In genomic region chr11:50292190-50292855, GRCm38 (mm10) we compare ENCODE assay signal across 8 mouse cellular contexts. TPM values are rescaled to one million over a fixed set of nuclear protein-coding genes. Genes with fewer than 3 reads are reported as not detected.
DNase-seq lines count a peak whose midpoint lies in the region; ATAC-seq and TF ChIP-seq lines count a peak whose summit lies in the region.

Maml1 (minus strand) TSS chr11:50292311.

- TF ChIP-seq POLR2A in bone marrow, adult 2 months (IDR thresholded peaks at IDR 0.05; ENCODE audit: borderline replicate concordance, control insufficient read depth, low read depth, low read length) = peak; percentile 78
- 0 out of 2 replicates have a peak, but pooled peaks have one; percentile 73 for TF ChIP-seq POLR2A in limb, embryonic 14.5 days (IDR thresholded peaks at IDR 0.05; ENCODE audit: borderline replicate concordance, extremely low read depth, insufficient read depth, insufficient read length)

- under 1% methylated on average over 45 of the region's 45 CpGs for WGBS in bone marrow, adult 2 months
- under 1% methylated on average over 43 of the region's 45 CpGs for WGBS in embryonic facial prominence, embryonic 15.5 days
- WGBS in limb, embryonic 14.5 days = under 1% methylated on average over 38 of the region's 45 CpGs
- WGBS in midbrain, postnatal 0 days = under 1% methylated on average over 44 of the region's 45 CpGs

- H3K9ac ChIP-seq in embryonic facial prominence, embryonic 15.5 days = peak within 1 kb of the TSS; percentile 98
- peak within 1 kb of the TSS; percentile 100 for H3K9ac ChIP-seq in limb, embryonic 14.5 days (ENCODE audit: low read depth, low read length, severe bottlenecking)
- H3K9ac ChIP-seq in midbrain, postnatal 0 days (replicated peaks; ENCODE audit: low read length, poor library complexity, severe bottlenecking) = peak within 1 kb of the TSS; percentile 99

- DNase-seq in 416B (ENCODE audit: low read depth) = peak; percentile 99
- peak; percentile 99 for DNase-seq in heart, adult 8-10 months (ENCODE audit: low spot score)
- DNase-seq in kidney, adult 9 months = peak; percentile 99
- peak; percentile 99 for DNase-seq in limb, embryonic 14.5 days (ENCODE audit: low spot score)
- DNase-seq in midbrain, postnatal 0 days (ENCODE audit: low spot score) = peak; percentile 99
- peak; percentile 89 to 91 for DNase-seq in spleen, postnatal 14 days (ENCODE audit: low spot score in 2 of 2)

- ATAC-seq in embryonic facial prominence, embryonic 15.5 days (ENCODE audit: insufficient number of reproducible peaks, low FRiP score, low TSS enrichment, low read depth) = peak; percentile 99
- peak; percentile 98 for ATAC-seq in limb, embryonic 14.5 days (ENCODE audit: low FRiP score, low read depth)
- ATAC-seq in midbrain, postnatal 0 days (ENCODE audit: low FRiP score) = peak; percentile 98

- no peak for TF ChIP-seq CTCF in bone marrow, adult 2 months (IDR thresholded peaks at IDR 0.05; ENCODE audit: control insufficient read depth, insufficient read depth, low read length)
- peak; percentile 31 for TF ChIP-seq CTCF in midbrain, postnatal 0 days (IDR thresholded peaks at IDR 0.05)

- no peaks in the 10 kb centered on the region for H3K9me3 ChIP-seq in embryonic facial prominence, embryonic 15.5 days (replicated peaks)
- H3K9me3 ChIP-seq in limb, embryonic 14.5 days (ENCODE audit: control insufficient read depth, low read length) = no peaks in the 10 kb centered on the region
- H3K9me3 ChIP-seq in midbrain, postnatal 0 days (ENCODE audit: low read length) = no peaks in the 10 kb centered on the region

- no peaks in the 10 kb centered on the region for H3K27me3 ChIP-seq in embryonic facial prominence, embryonic 15.5 days
- no peaks in the 10 kb centered on the region for H3K27me3 ChIP-seq in limb, embryonic 14.5 days (ENCODE audit: control insufficient read depth, insufficient read depth, low read length)
- no peaks in the 10 kb centered on the region for H3K27me3 ChIP-seq in midbrain, postnatal 0 days (ENCODE audit: insufficient read depth, low read length)

- peaks cover 34% of the 10 kb centered on the region for H3K36me3 ChIP-seq in embryonic facial prominence, embryonic 15.5 days
- H3K36me3 ChIP-seq in limb, embryonic 14.5 days (ENCODE audit: control insufficient read depth, insufficient read depth, low read length) = peaks cover 47% of the 10 kb centered on the region
- H3K36me3 ChIP-seq in midbrain, postnatal 0 days (ENCODE audit: insufficient read depth, low read length) = peaks cover 17% of the 10 kb centered on the region

- H3K4me3 ChIP-seq in bone marrow, adult 2 months (replicated peaks; ENCODE audit: control insufficient read depth, low read depth, low read length) = peak within 1 kb of the TSS; percentile 89
- H3K4me3 ChIP-seq in embryonic facial prominence, embryonic 15.5 days (replicated peaks) = peak within 1 kb of the TSS; percentile 83
- peak within 1 kb of the TSS; percentile 96 for H3K4me3 ChIP-seq in limb, embryonic 14.5 days (replicated peaks; ENCODE audit: low read length)
- H3K4me3 ChIP-seq in midbrain, postnatal 0 days (ENCODE audit: low read depth, low read length) = peak within 1 kb of the TSS; percentile 98

- H3K4me1 ChIP-seq in bone marrow, adult 2 months (ENCODE audit: control insufficient read depth, insufficient read depth, low read length) = peaks cover 5% of the 10 kb centered on the region; the same call in 1 of the 2 replicates
- peaks cover 21% of the 10 kb centered on the region for H3K4me1 ChIP-seq in embryonic facial prominence, embryonic 15.5 days
- peaks cover 10% of the 10 kb centered on the region; the same call in 1 of the 2 replicates for H3K4me1 ChIP-seq in limb, embryonic 14.5 days (ENCODE audit: control insufficient read depth, insufficient read depth, low read length)
- H3K4me1 ChIP-seq in midbrain, postnatal 0 days (ENCODE audit: insufficient read depth, low read length) = peaks cover 8% of the 10 kb centered on the region; the same call in 1 of the 2 replicates

- H3K4me2 ChIP-seq in embryonic facial prominence, embryonic 15.5 days (replicated peaks) = peak within 1 kb of the TSS; percentile 61
- peak within 1 kb of the TSS; percentile 75 for H3K4me2 ChIP-seq in limb, embryonic 14.5 days (replicated peaks; ENCODE audit: low read depth, low read length, severe bottlenecking)
- H3K4me2 ChIP-seq in midbrain, postnatal 0 days (ENCODE audit: low read depth, low read length, poor library complexity, severe bottlenecking) = peak within 1 kb of the TSS; percentile 81

- peak within 1 kb of the TSS; percentile 99 for H3K27ac ChIP-seq in bone marrow, adult 2 months (ENCODE audit: control insufficient read depth, insufficient read depth, low read depth, low read length, poor library complexity)
- peak within 1 kb of the TSS; percentile 98 for H3K27ac ChIP-seq in embryonic facial prominence, embryonic 15.5 days (replicated peaks)
- peak within 1 kb of the TSS; percentile 98 for H3K27ac ChIP-seq in limb, embryonic 14.5 days (replicated peaks; ENCODE audit: low read depth, low read length)
- peak within 1 kb of the TSS; percentile 99 for H3K27ac ChIP-seq in midbrain, postnatal 0 days (ENCODE audit: low read depth, low read length)

RNA-seq across cellular contexts. Expression of gene Maml1, which starts in this region (rescaled TPM):
- polyA plus RNA-seq in bone marrow, adult 2 months (2011; ENCODE audit: insufficient read depth, insufficient read length, low replicate concordance, missing spikeins) = 1.8 and 9.2 TPM in 2 replicates
- 5.8 and 6.9 TPM in 2 replicates for polyA plus RNA-seq in embryonic facial prominence, embryonic 15.5 days (2015; fragmentation: Nextera tagmentation; extraction: Ambion mirVana)
- 10 to 100 TPM in 1 of 4 experiments, 1 to 10 TPM in 3; 9.0 to 11.0 (median 9.4) TPM for total RNA-seq in heart, adult 8-10 months (2022)
- 25.2 and 30.9 TPM in 2 replicates for polyA plus RNA-seq in limb, embryonic 14.5 days (2012; rRNA removed)
- polyA plus RNA-seq in limb, embryonic 14.5 days (2014; fragmentation: Nextera tagmentation; extraction: Ambion mirVana) = 13.7 and 15.3 TPM in 2 replicates
- 12.5 and 12.8 TPM in 2 replicates for total RNA-seq in midbrain, postnatal 0 days (2014; rRNA removed)
- polyA plus RNA-seq in midbrain, postnatal 0 days (2015; fragmentation: Nextera tagmentation; extraction: Ambion mirVana) = 1.5 and 1.6 TPM in 2 replicates

Comparison
In these comparisons a context has a peak if more than half of its experiments do, and no peak if none do; other contexts are left out.
1. Peak in every context shown above with its lines: DNase-seq, ATAC-seq, H3K4me3 ChIP-seq and H3K27ac ChIP-seq.